Mouse (Mus musculus): ENCODE data around the gene Tacr3. TPM values are rescaled to one million over a fixed set of nuclear protein-coding genes. Genes with fewer than 3 reads are reported as not detected.

Tacr3 gene
- total RNA-seq (2015; ENCODE audit: low replicate concordance) (not detected in 2 replicates), total RNA-seq (2017; ENCODE audit: low replicate concordance) (not detected in 2 replicates)

DNA sequence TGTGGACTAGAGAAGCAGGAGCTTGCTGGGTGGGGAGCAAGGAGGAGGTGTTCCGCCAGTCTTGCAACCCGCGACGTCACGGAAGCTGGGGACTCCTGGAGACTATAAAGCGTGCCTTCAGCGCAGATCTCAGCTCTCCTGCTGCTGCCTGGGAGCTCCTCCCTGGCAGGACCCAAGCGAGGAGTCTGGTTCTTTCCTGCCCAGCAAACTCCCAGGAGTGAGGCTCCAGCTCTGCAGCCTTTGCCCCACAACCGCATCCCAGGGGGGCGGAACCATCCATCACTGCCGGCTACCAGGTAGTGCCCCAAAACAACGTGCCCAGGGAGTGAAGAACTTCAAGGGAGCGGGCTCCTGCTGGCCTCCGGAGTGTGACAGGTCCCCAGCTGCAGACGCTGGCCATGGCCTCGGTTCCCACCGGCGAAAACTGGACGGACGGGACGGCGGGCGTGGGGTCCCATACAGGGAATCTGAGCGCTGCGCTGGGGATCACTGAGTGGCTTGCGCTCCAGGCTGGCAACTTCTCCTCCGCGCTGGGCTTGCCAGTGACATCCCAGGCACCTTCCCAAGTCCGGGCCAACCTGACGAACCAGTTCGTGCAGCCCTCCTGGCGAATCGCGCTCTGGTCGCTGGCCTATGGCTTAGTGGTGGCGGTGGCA, at the start of gene Tacr3:
TSS of gene Tacr3 (plus strand) at position 133 of the 656 bp plus-strand sequence.
- no peak for ATAC-seq (replicated peaks; ENCODE audit: low FRiP score, poor library complexity, severe bottlenecking)

DNA sequence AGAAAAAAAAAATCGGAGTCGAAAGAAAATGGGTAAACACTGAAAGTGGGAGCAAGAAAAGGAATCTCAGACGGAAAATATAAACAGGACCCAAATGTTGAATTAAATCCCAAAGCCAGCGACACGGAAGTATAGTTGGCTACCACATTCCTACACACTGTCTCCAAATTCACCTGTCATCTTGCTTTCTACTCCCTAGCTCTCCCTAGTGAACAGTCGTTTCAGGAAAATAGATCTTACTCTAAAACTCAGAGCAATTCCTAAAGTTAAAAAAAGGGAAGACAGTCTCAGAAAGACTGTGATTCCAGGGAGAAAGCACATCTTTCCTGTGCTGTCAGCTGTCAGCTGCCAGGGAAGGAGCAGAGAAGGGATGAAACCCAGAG, 324 bp upstream of the Tacr3 start:
- no peak for ATAC-seq (replicated peaks; ENCODE audit: low FRiP score, poor library complexity, severe bottlenecking)

DNA sequence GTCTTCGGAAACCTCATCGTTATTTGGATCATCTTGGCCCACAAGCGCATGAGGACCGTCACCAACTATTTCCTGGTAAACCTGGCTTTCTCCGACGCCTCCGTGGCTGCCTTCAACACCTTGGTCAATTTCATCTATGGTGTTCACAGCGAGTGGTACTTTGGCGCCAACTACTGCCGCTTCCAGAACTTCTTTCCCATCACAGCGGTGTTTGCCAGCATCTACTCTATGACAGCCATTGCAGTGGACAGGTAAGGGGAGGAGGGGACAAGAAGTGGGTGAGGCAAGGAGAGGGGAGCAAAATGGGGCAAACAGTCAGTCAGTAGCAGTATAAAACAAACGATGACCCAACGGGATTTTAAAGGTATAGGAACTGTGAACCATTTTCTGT, 719 bp downstream of the Tacr3 start:
- no peak for ATAC-seq (replicated peaks; ENCODE audit: low FRiP score, poor library complexity, severe bottlenecking)

DNA sequence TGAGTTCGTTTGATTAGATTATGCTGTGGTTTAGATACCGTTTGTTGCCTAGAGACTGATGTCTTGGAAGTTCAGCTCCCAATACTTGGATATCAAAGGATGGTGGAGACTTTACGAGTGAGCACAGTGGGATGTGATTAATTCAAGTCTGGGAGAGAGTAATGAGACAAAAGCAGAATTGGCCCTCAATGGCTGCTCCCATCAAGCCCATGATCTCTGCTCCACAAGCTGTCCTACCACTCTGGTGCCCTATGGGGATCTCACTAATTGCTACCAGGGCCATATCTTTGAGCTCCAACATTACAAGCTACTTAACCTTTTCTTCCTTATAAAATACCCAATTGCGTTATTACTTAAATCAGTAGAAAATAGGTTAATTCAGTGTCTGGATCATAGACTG, 22.5 kb downstream of the Tacr3 start:
- no peak for ATAC-seq (replicated peaks; ENCODE audit: low FRiP score, poor library complexity, severe bottlenecking)

DNA sequence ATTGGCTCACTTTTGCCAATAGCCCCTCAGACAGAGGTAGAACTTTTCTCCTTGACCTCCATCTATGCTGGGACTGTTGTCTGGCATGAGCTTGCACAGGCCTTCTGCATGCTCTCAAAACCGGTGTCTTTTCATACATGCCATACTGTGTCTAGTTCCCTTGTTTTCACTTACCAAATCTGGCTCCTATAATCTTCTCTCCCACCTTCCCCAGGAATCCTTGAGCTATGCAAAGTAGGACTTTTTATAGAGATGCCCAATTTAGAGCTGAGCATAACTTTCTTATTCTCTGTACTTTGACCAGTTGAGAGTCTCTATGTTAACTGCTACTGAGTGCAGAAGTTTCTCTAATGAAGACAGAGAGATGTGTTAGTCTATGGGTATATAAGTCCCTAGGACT, 48.9 kb downstream of the Tacr3 start:
- ATAC-seq (replicated peaks; ENCODE audit: low FRiP score, poor library complexity, severe bottlenecking) = no peak

DNA sequence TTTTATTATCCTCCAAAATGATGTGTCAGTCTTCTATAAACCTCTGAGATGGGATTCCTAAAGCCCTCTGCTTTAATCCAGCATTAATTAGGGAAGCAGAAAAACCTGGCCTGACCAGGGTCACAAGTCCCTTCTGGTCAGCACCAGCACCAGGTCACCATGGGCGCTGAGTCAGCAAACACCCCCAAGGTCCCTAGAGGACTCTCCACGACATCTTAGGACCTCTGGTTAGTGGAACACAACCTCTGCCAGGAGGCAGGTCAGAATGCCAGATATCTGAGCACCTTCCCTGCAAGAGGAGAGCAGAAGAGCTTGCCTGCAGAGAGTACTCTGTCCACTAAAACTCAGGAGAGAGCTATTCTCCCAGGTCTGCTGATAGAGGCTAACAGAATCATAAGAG, 67.0 kb downstream of the Tacr3 start:
- ATAC-seq (replicated peaks; ENCODE audit: low FRiP score, poor library complexity, severe bottlenecking) = no peak

DNA sequence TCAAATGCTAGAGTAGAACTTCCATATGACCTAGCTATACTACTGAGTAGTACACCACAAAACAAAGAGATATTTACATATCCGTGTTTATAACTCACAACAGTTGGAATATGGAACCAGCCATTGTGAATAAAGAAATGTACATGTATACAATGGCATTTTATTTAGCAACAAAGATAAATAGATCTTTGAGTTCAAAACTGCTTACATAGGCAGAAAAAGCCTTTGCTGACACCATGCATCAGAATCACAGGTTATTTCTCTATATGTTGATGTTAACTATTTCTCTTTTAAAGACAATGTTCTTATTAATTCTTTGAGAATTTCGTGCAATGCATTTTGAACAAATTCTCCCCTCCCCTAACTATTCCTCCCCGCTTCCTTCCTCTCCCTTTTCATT, 80.1 kb downstream of the Tacr3 start:
- no peak for ATAC-seq (replicated peaks; ENCODE audit: low FRiP score, poor library complexity, severe bottlenecking)

DNA sequence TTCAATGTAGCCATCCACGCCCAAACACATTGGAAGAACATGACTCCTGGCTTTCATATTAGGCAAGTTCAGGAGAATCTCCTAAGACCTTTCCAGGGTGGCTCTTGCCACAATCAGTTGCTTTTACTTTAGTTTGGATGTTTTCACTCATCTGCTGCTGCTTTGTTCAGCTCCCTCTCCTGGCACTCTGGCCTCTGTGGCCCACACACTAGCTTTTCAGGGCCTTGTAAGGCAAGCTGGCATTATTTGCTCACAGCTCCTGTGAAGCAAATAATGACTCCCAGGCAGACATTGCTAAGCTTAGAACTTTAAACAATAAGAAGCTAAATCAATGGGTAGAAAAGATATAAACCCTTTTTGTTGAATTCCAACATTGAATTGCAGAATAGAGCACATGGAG, 105.9 kb downstream of the Tacr3 start:
- ATAC-seq (replicated peaks; ENCODE audit: low FRiP score, poor library complexity, severe bottlenecking) = no peak

DNA sequence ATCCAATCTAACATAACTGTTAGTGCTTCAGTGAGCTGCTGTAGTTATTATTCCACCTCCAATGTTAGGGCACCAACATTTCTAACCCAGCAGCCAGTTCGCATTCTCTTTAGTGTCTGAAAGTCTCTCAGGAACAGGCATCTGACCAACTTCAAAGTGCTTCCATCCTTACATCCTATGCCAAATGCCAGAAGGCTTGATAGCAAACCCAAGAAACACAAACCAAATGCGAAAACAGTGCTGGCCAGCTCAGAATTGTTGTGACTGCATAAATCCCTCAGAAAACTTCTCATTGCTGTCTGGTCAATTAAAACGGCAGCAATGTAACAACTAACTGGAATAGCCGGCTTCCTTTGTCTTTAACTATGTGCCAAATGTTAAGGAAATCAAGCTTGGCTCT, 106.7 kb downstream of the Tacr3 start:
- ATAC-seq (replicated peaks; ENCODE audit: low FRiP score, poor library complexity, severe bottlenecking) = no peak

DNA sequence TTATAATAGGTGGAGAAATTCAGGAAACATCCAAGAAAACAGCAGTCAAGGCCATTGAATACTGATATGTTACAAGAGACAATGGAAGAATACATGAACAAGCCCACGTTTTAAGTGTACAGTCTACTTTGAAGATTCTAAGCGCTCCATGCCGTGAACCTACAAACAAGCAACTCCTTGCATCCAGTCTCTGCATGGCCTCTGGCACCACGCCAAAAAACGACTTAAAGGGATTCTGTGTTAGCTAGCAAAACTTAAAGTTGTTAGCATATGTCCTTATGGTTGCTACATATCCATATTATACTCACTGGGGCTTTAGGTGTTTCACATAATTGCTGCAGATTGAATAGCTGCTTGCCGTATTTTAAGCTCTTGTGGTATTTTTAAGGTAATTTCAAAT, 134.7 kb downstream of the Tacr3 start:
- no peak for ATAC-seq (replicated peaks; ENCODE audit: low FRiP score, poor library complexity, severe bottlenecking)

DNA sequence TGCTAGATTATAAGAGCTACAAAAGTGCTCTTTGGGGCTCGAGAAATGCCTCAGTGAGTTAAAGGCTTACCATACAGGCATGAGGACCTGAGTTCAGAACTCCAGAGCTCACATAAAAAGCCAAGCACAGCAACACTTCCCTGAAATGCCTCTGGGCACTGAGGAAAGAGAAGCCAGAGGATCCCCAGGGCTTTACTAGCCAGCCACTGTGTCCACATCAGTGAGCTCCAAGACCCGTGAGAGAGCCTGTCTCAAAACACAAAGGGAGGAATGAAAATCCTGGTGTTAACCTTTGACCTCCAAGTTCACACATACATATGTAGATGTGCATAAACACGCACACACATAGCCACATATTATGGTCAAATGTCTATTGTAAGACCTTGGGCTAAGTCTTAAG, 150.1 kb downstream of the Tacr3 start:
- ATAC-seq (replicated peaks; ENCODE audit: low FRiP score, poor library complexity, severe bottlenecking) = no peak

DNA sequence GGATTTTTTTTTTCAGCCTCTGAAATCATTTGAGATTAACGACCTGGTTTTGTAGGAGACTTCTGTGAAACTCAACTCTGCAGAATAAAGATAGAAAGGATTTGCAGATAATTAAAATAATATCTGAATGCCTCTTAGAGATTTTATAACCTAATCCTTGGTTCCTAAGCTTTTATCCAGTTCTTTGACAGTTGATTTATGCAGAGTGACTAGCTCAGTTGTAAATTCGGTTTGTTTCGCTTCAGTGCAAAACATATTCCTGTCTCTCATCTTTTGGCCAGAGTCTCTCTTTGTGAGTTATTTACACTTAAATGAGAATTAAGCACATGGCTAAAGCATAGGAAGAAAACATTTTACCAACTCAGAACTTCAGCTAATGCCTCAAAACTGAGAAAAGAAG, 151.3 kb downstream of the Tacr3 start:
- ATAC-seq (replicated peaks; ENCODE audit: low FRiP score, poor library complexity, severe bottlenecking) = no peak
